Comparison of ENCODE assay signal across 12 mouse cellular contexts in genomic region chr2:117543301-117543782, GRCm38 (mm10).
DNase-seq lines count a peak whose midpoint lies in the region; ATAC-seq and TF ChIP-seq lines count a peak whose summit lies in the region.
"Had no signal": no experiment of that assay in that cellular context is flagged by ENCODE, and none has a peak within 500 bp of the region (broad histone marks: within the 10 kb centered on the region; RNA-seq: fewer than 3 reads in every experiment).

No protein-coding gene starts in this region.

- TF ChIP-seq CTCF in kidney, postnatal 0 days (IDR thresholded peaks at IDR 0.05; ENCODE audit: low read depth), result peak; percentile 60

- no peak overlapping the region for H3K4me2 ChIP-seq in kidney, postnatal 0 days (ENCODE audit: low read length)
- H3K4me2 ChIP-seq in embryonic facial prominence, embryonic 11.5 days (ENCODE audit: low read depth, low read length), result no peak overlapping the region
- H3K4me2 ChIP-seq: limb, embryonic 15.5 days had no signal

- peak; percentile 54; the same call in 1 of the 2 replicates for ATAC-seq in kidney, postnatal 0 days (replicated peaks; ENCODE audit: low FRiP score, low read depth)
- no peak for ATAC-seq in embryonic facial prominence, embryonic 11.5 days (replicated peaks; ENCODE audit: insufficient number of reproducible peaks, low FRiP score, low TSS enrichment, low read depth)

- H3K36me3 ChIP-seq in kidney, postnatal 0 days (ENCODE audit: insufficient read depth, low read length), result no peaks in the 10 kb centered on the region
- no peaks in the 10 kb centered on the region for H3K36me3 ChIP-seq in embryonic facial prominence, embryonic 11.5 days (replicated peaks; ENCODE audit: control insufficient read depth, insufficient read depth, low read depth, low read length)
- H3K36me3 ChIP-seq: limb, embryonic 15.5 days had no signal

- peak; percentile 19 for DNase-seq in embryo, embryonic 11 days
- DNase-seq in embryo, embryonic 10 days (ENCODE audit: low spot score), result no peak
- DNase-seq in kidney, postnatal 0 days (ENCODE audit: low spot score), result peak; percentile 63
- no peak for DNase-seq in kidney, adult 18-20 months
- DNase-seq in 3134 (ENCODE audit: extremely low read depth, insufficient read length, low spot score), result peak; percentile 8
- DNase-seq in embryonic facial prominence, embryonic 11.5 days (ENCODE audit: low spot score), result peak; percentile 22
- no peak for DNase-seq in heart, postnatal 25 days (ENCODE audit: low spot score)
- no peak for DNase-seq in Muller cell, postnatal 12 days (ENCODE audit: inconsistent ontology term)
- DNase-seq: adrenal gland, postnatal 25 days; heart, adult 11 months; lung, adult 18-20 months had no signal

- 35% methylated on average over 7 of the region's 7 CpGs for WGBS in kidney, postnatal 0 days
- 70% methylated on average over 7 of the region's 7 CpGs for WGBS in embryonic facial prominence, embryonic 11.5 days

- H3K27ac ChIP-seq in kidney, postnatal 0 days, result no peak overlapping the region
- H3K27ac ChIP-seq in embryonic facial prominence, embryonic 11.5 days (replicated peaks; ENCODE audit: low read depth, low read length), result no peak overlapping the region
- H3K27ac ChIP-seq: limb, embryonic 15.5 days had no signal

- H3K9me3 ChIP-seq in kidney, postnatal 0 days (replicated peaks; ENCODE audit: low read length), result no peaks in the 10 kb centered on the region
- H3K9me3 ChIP-seq in embryonic facial prominence, embryonic 11.5 days (replicated peaks; ENCODE audit: control insufficient read depth, low read length), result no peaks in the 10 kb centered on the region
- H3K9me3 ChIP-seq: limb, embryonic 15.5 days had no signal

- H3K27me3 ChIP-seq in kidney, postnatal 0 days (ENCODE audit: insufficient read depth, low read length), result no peaks in the 10 kb centered on the region
- no peaks in the 10 kb centered on the region for H3K27me3 ChIP-seq in embryonic facial prominence, embryonic 11.5 days (ENCODE audit: control insufficient read depth, insufficient read depth, low read length)
- H3K27me3 ChIP-seq: limb, embryonic 15.5 days had no signal

- H3K9ac ChIP-seq in kidney, postnatal 0 days (ENCODE audit: low read depth, low read length), result no peak overlapping the region
- H3K9ac ChIP-seq in embryonic facial prominence, embryonic 11.5 days (replicated peaks; ENCODE audit: low read length), result no peak overlapping the region
- H3K9ac ChIP-seq: limb, embryonic 15.5 days had no signal

- intact Hi-C loops in heart, postnatal 25 days (cut with DNase I), result loop anchor here (2.0 kb wide), 1 partner anchor 703 kb away; no protein-coding TSS in a partner anchor

- H3K4me1 ChIP-seq in kidney, postnatal 0 days (replicated peaks; ENCODE audit: insufficient read depth, low read length), result no peaks in the 10 kb centered on the region
- no peaks in the 10 kb centered on the region for H3K4me1 ChIP-seq in embryonic facial prominence, embryonic 11.5 days (ENCODE audit: control insufficient read depth, insufficient read depth, low read length)

- H3K4me3 ChIP-seq in kidney, postnatal 0 days (replicated peaks; ENCODE audit: low read depth, low read length), result no peak overlapping the region
- no peak overlapping the region for H3K4me3 ChIP-seq in embryonic facial prominence, embryonic 11.5 days (ENCODE audit: low read depth, low read length)
- H3K4me3 ChIP-seq: limb, embryonic 15.5 days had no signal

Comparison
In these comparisons a context has a peak if more than half of its experiments do, and no peak if none do; other contexts are left out.
1. DNase-seq: peak in embryo, embryonic 11 days (single experiment), kidney, postnatal 0 days (single experiment), 3134 (single experiment) and embryonic facial prominence, embryonic 11.5 days (single experiment); none in embryo, embryonic 10 days (single experiment), kidney, adult 18-20 months (single experiment), heart, postnatal 25 days (single experiment) and Muller cell, postnatal 12 days (single experiment).